Mouse (Mus musculus) liver, embryonic 16.5 days (tissue): ENCODE measurements around the gene Tmprss11f. TPM values are rescaled to one million over a fixed set of nuclear protein-coding genes. Genes with fewer than 3 reads are reported as not detected.

Experiments
- ATAC-seq: fragments of 200-750 bp; cut with Nextera tagmentation; 2 replicates; pipeline ENCODE4 v1.8.0; 2017; ENCODE audit warnings: low read depth, mild to moderate bottlenecking, moderate number of reproducible peaks, moderate library complexity
- H3K27ac ChIP-seq: fragments of 300-500 bp; sonication (generic); 2 replicates; pipeline ENCODE4 v1.5.1; 2014; ENCODE audit warnings: mild to moderate bottlenecking, low read length
- H3K27me3 ChIP-seq: fragments of 300-500 bp; sonication (generic); 2 replicates; pipeline ENCODE4 v1.6.1; 2014; ENCODE audit warnings: low read depth, low read length, mixed read lengths; ENCODE audit not compliant: control insufficient read depth, insufficient read depth
- H3K36me3 ChIP-seq: fragments of 300-500 bp; sonication (generic); 2 replicates; pipeline ENCODE4 v1.6.1; 2014; ENCODE audit warnings: mild to moderate bottlenecking; ENCODE audit not compliant: control insufficient read depth, insufficient read depth
- H3K4me1 ChIP-seq: fragments of 300-500 bp; sonication (generic); 2 replicates; pipeline ENCODE4 v1.6.1; 2014; ENCODE audit warnings: low read depth, low read length, mixed read lengths; ENCODE audit not compliant: control insufficient read depth
- H3K4me2 ChIP-seq: fragments of 300-500 bp; sonication (generic); 2 replicates; pipeline ENCODE4 v1.6.1; 2014; ENCODE audit warnings: low read depth, low read length, mixed read lengths
- H3K4me3 ChIP-seq: fragments of 300-500 bp; sonication (generic); 2 replicates; pipeline ENCODE4 v1.5.1; 2014; ENCODE audit warnings: low read depth, mild to moderate bottlenecking, low read length
- H3K9ac ChIP-seq: fragments of 300-500 bp; sonication (generic); 2 replicates; pipeline ENCODE4 v1.6.1; 2014; ENCODE audit warnings: low read depth, low read length
- H3K9me3 ChIP-seq: fragments of 300-500 bp; sonication (generic); replicated peaks from 2 replicates; pipeline ENCODE4 v1.6.1; 2016; ENCODE audit warnings: low read length; ENCODE audit not compliant: control insufficient read depth
- whole genome bisulfite sequencing: fragments of 180-500 bp; shearing (Covaris S2); extraction: QIAGEN DNeasy Blood & Tissue Kit; methylation state at CpG from one replicate; pipeline ENCODE4 v1.1.7; 2014; ENCODE audit not compliant: insufficient replicate concordance; 5-methylcytosine and 5-hydroxymethylcytosine counted together
- polyA plus RNA-seq: library from polyadenylated mRNA; unstranded; fragments of >200 nt; fragmentation: Nextera tagmentation; extraction: Ambion mirVana; gene quantifications from 2 replicates; pipeline ENCODE4 v1.2.1, GENCODE M21; 2015

The Tmprss11f gene
- polyA plus RNA-seq, 1 experiment from 2014 or later: not detected

DNA sequence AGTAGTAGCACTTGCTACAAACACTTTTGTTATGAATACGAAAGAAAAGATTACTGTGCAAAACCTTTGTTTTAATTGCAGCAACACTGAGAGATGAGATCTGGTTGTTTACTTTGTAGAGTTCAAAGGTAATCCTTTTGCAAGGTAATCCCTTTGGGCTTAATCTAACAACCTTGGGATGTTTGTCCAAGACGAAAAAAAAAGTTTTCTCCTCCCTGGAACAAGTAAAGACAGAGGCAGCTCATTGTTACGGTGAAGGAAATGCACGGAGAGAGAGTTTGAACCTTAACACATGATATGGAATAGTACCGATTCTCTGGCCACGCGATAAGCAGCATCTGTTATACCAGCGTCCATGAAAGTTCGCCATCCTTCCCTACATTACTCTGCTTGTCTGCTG, 158.4 kb downstream of the Tmprss11f start:
- no peak overlapping the region for H3K4me3 ChIP-seq
- H3K9ac ChIP-seq: no peak overlapping the region
- no peaks in the 10 kb centered on the region for H3K36me3 ChIP-seq
- no peak overlapping the region for H3K27ac ChIP-seq
- H3K4me1 ChIP-seq: no peaks in the 10 kb centered on the region
- H3K9me3 ChIP-seq: no peaks in the 10 kb centered on the region
- ATAC-seq: no peak
- H3K4me2 ChIP-seq: no peak overlapping the region
- WGBS: 63% methylated on average over 9 of the region's 9 CpGs
- H3K27me3 ChIP-seq: no peaks in the 10 kb centered on the region

Other genes with a start within 250 kb of the Tmprss11f start
- not detected in 2 replicates for gene Tmprss11a, start 163.4 kb downstream of the Tmprss11f start, polyA plus RNA-seq
- not detected in 2 replicates for gene Tmprss11g, start 113.8 kb downstream of the Tmprss11f start, polyA plus RNA-seq
- not detected in 2 replicates for gene Tmprss11b, start 43.9 kb upstream of the Tmprss11f start, polyA plus RNA-seq
- not detected in 2 replicates for gene Tmprss11e, start 113.4 kb upstream of the Tmprss11f start, polyA plus RNA-seq
- gene Ythdc1, start 171.8 kb upstream of the Tmprss11f start, polyA plus RNA-seq: 12.3 and 12.5 TPM in 2 replicates